Mouse (Mus musculus): ENCODE measurements at regions not wholly inside any gene's neighbourhood (a gene's known extent, or its start where the extent isn't known, plus 50 kb on each side); places are given as distances from the start of the nearest gene placed in this dataset.
A peak's percentile ranks its signal among the peaks of the same experiment; 100 is the strongest.

DNA sequence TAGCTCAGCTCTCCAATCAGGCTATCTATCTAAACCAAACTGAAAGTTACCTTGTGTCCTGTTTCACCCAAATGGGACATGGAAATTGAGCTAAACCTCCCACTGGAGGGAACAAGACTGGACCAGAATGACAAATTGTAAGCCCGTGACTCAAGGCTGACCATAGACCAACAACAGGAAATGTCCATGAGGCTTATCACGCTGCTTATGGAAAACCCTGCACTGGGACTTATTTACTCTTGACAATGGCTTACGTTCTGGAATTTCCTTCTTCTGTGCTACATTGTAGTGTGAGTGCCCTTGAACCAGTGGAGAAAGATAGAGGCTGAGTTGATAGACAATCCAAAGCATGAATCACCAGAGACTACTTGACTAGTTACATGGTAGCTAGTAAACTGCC is 87.5 kb upstream of the Phactr1 start:
- DNase-seq: no peak

DNA sequence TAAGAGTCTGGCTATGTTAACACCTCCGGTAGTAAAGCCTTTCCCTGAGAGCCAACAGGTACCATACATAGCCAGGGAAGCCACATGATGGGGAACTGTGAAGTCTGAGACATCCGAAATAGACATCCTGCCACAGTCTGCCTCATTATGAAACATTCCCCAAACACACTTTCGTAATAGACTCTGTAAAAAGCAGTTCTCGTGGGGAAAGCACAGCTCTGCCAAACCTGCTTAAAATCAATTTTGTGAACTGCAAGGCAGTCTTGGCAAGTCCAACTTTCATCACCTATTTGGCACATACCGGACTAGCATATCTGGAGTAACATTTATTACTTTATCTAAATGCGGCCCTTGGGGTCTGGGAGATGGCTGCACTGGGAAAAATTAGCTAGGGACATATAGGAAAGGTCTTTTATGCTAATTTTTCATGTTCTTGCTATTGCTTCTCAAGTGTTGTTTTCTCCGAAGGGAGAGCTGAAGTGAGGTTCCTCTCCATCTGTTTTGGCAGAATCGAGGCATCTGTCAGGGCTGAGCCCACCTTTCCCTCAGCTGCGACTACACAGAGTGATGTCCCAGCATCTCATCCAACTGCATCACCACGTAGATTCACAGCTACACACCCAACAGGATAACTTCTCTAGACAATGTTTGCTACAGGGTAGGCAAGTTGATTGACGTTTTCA is 86.8 kb upstream of the Phactr1 start:
- peak; percentile 6 for DNase-seq

DNA sequence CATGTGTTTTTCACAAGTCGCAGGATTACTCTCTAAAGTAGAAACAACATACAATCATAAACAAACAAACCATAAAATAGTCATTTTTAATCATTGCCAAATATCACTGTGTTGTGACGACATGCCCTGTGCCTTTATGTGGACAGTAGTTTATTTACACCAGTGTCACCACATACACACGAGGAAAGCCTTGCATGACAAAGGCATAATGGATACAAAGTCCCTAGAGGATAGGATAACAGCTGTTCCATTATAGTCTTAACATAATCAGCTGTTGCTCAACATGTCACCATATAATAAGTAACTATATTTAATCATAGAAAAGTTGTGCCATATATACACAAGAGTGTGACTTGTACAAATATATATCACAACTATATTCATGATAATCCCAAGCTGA is 85.2 kb upstream of the Phactr1 start:
- DNase-seq: no peak

DNA sequence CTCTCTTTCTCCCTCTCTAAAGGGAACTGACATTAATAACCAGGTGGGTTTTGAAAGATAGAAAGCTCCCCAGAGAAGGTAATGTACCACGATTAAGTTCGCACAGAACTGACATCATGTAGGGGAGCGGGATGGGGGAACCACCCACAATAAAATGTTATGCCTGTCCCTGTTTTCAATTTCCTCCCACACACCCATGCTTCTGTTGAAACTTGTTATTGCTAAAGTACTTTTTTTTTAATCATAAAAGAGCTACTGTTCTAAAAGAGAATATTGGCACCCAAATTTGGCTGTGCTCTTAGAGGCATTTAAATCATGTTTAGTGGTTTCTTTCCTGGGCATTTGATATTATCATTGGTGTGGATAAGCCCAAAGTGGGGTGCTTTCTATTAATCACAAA is 82.6 kb upstream of the Phactr1 start:
- DNase-seq: no peak

DNA sequence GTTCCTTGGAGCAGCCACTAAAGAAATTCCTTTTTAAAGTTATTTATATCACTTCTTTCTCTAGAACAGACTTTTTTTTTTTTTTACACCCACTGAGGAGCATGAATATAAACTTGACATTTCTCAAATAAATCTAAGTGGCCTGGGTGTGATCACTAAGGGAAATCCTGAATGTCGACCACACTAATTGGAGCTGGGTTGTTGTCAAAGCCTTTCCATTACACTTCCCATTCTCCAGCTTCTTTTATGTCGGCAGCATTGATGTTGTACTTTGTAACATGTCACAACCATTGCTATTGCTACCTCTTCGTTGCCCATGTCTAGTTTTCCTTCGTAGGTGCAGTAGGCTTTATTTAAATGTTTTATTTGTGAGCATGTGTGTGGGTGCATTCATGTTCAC is 77.1 kb upstream of the Phactr1 start:
- no peak for DNase-seq

DNA sequence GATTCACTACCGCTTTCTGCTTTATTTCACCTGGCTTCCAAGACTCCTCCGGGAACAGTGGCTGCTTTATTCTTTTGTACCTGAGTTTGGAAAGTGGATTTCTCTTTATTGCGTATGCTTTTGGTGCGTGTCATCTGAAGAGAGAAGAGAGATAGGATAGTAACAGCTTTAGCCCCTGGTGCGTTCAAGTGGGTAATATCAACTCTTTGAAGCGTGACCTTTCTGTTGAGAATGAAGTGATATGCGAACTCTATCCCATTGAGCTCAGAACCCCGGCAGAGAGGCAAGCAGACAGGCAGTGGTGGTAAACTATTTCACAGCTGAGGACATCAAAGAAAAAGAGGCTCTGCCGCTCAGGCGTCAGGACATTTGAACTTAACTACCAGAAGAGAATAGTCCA is 72.7 kb upstream of the Phactr1 start:
- no peak for DNase-seq

DNA sequence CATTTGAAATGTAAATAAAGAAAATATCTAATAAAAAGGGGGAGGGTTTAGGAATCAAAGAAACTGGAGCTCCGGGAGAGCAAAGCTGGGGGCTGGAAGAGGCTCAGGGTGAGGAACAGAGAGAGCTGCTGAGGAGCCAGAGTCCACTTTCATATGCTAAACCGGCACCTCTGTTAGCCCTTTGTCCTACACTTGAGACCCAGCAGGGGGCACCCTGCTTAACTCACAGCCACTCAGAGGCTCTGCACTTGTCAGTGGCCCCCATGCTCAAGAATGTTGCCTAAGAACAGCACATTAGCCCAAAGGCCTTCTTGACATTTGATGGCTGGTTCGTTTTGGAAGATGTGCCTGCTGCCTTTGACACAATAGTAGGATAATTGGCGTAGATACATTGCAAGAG is 71.5 kb upstream of the Phactr1 start:
- peak; percentile 16 for DNase-seq

DNA sequence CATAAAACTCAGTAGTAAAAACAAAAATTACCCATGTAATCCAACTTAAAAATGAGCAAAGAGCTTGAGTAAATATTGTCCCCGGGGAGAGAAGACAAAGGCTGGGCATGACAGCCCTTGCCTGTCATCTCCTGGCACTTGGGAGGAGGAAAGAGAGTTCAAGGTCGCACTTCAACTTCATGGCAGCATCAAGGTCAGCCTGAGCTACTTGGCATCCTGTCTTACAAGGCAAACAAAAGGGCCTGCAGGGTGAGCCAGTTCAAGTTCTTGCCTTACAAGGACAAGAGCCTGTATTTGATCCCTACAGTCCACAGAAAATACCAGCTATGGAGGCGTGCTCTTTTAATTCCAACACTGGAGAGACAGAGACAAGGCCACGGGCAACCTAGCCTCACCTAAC is 67.1 kb upstream of the Phactr1 start:
- DNase-seq: peak; percentile 36

DNA sequence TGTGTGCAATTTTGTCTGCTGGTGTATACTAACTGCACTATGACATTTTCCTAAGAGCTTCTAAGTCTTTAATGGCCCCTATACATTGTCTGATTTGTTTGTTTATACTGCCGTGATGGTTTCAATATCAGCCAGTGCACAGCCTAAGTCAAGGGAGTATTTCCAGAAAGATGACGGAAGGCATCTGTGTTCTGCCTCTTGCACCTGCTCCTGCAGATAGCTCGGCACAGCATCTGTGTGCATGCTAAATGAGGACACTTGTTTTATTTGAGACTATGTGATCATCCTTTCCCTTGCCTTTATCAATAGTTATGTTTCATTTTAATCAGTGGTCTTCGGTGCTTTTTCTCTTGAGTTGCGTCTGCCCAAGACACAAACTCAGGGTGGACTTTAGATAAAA is 64.6 kb upstream of the Phactr1 start:
- DNase-seq: no peak

DNA sequence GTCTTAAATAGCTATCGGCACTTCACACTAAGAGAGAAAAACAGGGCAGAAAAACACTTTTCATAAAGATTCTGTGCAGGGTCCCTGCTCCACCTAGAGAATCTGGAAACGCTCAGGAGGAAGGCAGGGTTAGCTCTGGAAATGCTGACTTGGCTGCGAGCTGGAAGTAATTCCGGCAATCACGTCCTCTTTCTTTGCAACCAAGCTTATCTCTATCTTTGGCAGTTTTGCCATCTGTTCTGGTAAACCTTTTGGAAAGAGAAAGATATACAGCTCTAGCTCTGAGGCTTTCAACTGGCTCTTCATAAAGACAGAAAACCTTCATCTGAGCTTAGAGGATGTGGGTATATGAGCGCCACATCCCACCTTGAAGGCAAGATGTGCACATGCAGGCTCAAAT is 63.2 kb upstream of the Phactr1 start:
- no peak for DNase-seq

DNA sequence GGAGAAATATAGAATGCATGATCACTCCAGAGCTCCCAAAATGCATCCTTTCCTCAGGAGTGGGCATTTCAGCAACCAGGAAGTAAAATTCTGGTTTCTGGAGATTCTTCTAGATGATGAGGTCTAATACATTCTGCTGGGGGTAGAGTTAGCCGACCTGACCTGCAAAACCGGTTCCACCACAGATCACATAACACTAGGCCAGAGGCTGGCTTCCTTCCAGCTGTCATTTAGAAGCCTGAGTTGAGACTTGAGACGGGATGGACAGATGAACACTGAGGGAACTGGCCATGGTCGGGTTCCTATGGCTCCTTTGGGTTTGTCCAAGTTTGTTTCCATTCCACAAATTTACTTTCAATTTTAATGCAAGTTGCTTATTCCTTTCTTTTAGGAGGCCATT is 62.6 kb upstream of the Phactr1 start:
- no peak for DNase-seq

DNA sequence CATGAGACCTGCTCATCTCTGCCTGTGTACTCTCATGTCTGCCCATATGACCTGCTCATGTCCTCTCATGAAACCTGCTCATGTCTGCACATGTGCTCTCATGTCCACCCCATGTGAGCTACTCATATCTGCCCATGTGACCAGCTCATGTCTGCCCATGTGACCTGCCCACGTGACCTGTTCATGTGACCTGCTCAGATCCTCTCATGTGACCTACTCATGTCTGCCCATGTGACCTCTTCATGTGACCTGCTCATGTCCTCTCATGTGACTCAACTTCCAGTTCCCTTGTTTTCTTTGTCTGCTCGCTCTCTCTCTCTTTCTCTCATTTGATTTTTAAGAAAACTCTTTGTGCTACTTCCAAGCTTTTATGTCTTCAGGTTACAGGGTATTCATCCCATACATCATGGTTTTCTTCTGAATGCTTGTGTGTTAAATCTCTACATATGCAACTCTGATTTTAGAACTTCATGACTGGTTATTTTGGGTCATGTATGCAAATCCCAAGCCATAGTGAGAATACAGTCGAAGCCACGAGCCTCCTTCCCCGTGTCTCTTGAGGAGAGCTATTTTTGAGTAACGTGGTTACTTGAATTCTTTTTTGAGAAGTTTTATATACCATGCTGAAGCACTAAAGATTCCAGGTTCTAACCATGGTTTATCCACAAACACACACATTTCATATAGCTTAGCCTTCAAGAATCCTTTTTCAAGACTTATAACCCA is 60.7 kb upstream of the Phactr1 start:
- no peak for DNase-seq

DNA sequence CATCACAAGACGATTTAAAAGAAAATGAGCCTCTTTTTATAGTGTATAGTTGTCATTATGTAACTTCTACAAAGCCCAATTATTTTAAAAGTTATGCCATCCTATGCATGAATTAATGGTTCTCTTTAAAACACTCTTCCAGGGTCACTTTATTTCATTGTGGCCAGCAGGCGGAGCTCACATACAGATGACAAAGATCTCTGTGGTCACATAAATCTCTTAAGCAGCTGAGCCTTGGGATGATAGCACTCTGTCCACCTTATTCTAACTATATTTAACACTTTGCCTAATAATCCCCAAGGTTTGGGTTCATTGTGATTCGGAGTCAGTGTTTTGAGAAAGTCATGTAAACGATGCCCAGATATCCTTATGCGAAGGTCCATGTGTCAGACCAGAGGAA is 56.9 kb upstream of the Phactr1 start:
- DNase-seq: peak; percentile 35
